Mouse (Mus musculus) liver, adult 2 months (tissue): ENCODE measurements around the gene Susd1.

Source experiments
- CTCF ChIP-seq: fragments of 200-500 bp; IDR thresholded peaks from 2 replicates; pipeline ENCODE4 v1.5.1; 2011; ENCODE audit warnings: low read depth, low read length, control low read depth
- POLR2A ChIP-seq: fragments of 200-500 bp; IDR thresholded peaks from 2 replicates; pipeline ENCODE4 v1.6.1; 2011; ENCODE audit warnings: low read length, control low read depth; ENCODE audit not compliant: insufficient read depth; ENCODE audit errors: extremely low read depth

DNA sequence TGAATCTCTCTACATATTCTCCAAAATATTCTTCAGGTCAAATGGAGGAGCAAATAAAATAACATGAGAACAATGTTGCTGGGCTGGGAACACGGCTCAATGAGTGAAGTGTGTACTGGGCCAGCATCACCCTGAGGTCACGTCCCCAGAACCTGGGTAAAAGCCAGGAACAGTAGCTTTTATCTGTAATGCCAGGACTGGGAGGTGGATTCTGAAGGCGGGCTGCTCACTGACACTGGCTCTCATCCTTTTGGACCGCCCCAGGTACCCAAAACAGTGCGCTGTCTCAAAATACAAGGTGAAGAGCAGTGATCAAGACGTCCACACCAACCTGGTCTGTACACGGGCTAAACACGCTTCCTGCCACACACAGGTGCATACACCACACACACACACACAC is 78.5 kb downstream of the Susd1 start:
- TF ChIP-seq CTCF (no peak), POLR2A (no peak)
